Mouse (Mus musculus) heart, embryonic 12.5 days (tissue): ENCODE data around the gene Kctd13. TPM values are rescaled to one million over a fixed set of nuclear protein-coding genes. Genes with fewer than 3 reads are reported as not detected.
"Not testable (repeated sequence)": the region's sequence is repeated elsewhere in the genome, so short reads cannot be mapped to it uniquely, and the experiment has no call there.

Experiments
- ATAC-seq: fragments of 200-750 bp; cut with Nextera tagmentation; 2 replicates; pipeline ENCODE4 v1.8.0; 2017; ENCODE audit warnings: moderate TSS enrichment, moderate library complexity; ENCODE audit not compliant: insufficient number of reproducible peaks, low FRiP score
- H3K27ac ChIP-seq: fragments of 300-500 bp; sonication (generic); 2 replicates; pipeline ENCODE4 v1.5.1; 2016; ENCODE audit warnings: mild to moderate bottlenecking, moderate library complexity; ENCODE audit not compliant: poor library complexity, severe bottlenecking
- H3K27me3 ChIP-seq: fragments of 300-500 bp; sonication (generic); replicated peaks from 2 replicates; pipeline ENCODE4 v1.6.1; 2016; ENCODE audit warnings: mild to moderate bottlenecking, moderate library complexity
- H3K36me3 ChIP-seq: fragments of 300-500 bp; sonication (generic); 2 replicates; pipeline ENCODE4 v1.6.1; 2016; ENCODE audit warnings: mild to moderate bottlenecking, moderate library complexity
- H3K4me1 ChIP-seq: fragments of 300-500 bp; sonication (generic); replicated peaks from 2 replicates; pipeline ENCODE4 v1.6.1; 2016; ENCODE audit warnings: mild to moderate bottlenecking
- H3K4me2 ChIP-seq: fragments of 300-500 bp; sonication (generic); 2 replicates; pipeline ENCODE4 v1.6.1; 2016; ENCODE audit warnings: mild to moderate bottlenecking, moderate library complexity
- H3K4me3 ChIP-seq: fragments of 300-500 bp; sonication (generic); 2 replicates; pipeline ENCODE4 v1.5.1; 2016; ENCODE audit warnings: mild to moderate bottlenecking
- H3K9ac ChIP-seq: fragments of 300-500 bp; sonication (generic); 2 replicates; pipeline ENCODE4 v1.6.1; 2016; ENCODE audit warnings: mild to moderate bottlenecking, moderate library complexity
- H3K9me3 ChIP-seq: fragments of 300-500 bp; sonication (generic); replicated peaks from 2 replicates; pipeline ENCODE4 v1.6.1; 2016; ENCODE audit warnings: mild to moderate bottlenecking, moderate library complexity
- WGBS: fragments of 180-500 bp; shearing (Covaris S2); methylation state at CpG from one replicate; pipeline ENCODE4 v1.1.7; 2016; 5-methylcytosine and 5-hydroxymethylcytosine counted together
- polyA plus RNA-seq: library from polyadenylated mRNA; unstranded; fragments of >200 nt; fragmentation: Nextera tagmentation; extraction: Ambion mirVana; gene quantifications from 2 replicates; pipeline ENCODE4 v1.2.1, GENCODE M21; 2016

Gene Kctd13
- polyA plus RNA-seq, 1 experiment from 2014 or later, result 16.1 TPM

DNA sequence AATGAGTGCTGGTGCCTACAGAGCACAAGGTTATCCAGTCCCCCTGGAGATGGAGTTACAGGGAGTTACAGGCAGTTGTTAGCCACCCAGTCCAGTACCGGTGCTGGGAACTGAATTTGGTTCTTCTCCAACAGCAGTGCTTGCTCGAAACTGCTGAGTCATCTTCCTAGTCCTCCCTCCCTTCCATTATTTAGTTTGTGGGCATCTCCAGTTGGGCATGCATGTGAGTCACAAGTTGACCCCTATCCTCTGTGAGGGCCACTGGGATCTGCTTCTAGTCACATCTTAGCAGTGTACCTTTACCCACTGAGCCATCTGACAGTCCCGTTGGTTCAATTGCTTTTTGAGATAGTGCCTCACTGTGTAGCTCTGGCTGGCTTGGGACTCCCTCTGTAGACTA is 23.1 kb upstream of the Kctd13 start:
- no peak overlapping the region for H3K4me3 ChIP-seq
- no peak overlapping the region for H3K4me2 ChIP-seq
- 62% methylated on average over 3 of the region's 3 CpGs for WGBS
- H3K4me1 ChIP-seq, result no peaks in the 10 kb centered on the region
- H3K27me3 ChIP-seq, result no peaks in the 10 kb centered on the region
- no peak for ATAC-seq
- H3K27ac ChIP-seq, result no peak overlapping the region
- H3K36me3 ChIP-seq, result no peaks in the 10 kb centered on the region
- no peaks in the 10 kb centered on the region for H3K9me3 ChIP-seq
- H3K9ac ChIP-seq, result no peak overlapping the region

DNA sequence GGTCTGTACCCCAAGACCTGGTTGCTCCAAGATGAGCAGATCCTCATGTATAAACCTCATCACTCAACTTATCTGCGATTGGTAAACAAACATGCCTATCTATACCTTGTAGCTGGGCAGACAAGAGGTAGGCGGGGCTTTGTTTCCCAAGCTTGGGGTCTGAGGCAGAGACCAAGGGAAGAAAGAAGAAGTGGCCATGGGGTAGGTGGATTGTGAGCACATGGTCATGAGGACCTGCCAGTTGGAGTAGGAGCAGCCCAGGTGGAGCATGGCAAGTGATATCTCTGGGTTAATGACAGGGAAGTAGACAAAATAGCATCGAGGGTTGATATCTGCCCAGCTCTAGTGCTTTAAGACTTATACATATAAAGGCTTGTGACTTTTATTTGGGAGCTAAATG is 13.8 kb upstream of the Kctd13 start:
- 78% methylated on average over 3 of the region's 3 CpGs for WGBS
- no peaks in the 10 kb centered on the region for H3K36me3 ChIP-seq
- H3K9ac ChIP-seq, result no peak overlapping the region
- H3K4me1 ChIP-seq, result no peaks in the 10 kb centered on the region
- H3K27ac ChIP-seq, result no peak overlapping the region
- no peaks in the 10 kb centered on the region for H3K9me3 ChIP-seq
- no peaks in the 10 kb centered on the region for H3K27me3 ChIP-seq
- no peak overlapping the region for H3K4me2 ChIP-seq
- ATAC-seq, result no peak
- H3K4me3 ChIP-seq, result no peak overlapping the region

- not testable (repeated sequence) for H3K4me1 ChIP-seq, H3K4me3 ChIP-seq, H3K36me3 ChIP-seq, H3K27me3 ChIP-seq, H3K27ac ChIP-seq, ATAC-seq, H3K4me2 ChIP-seq, H3K9me3 ChIP-seq, H3K9ac ChIP-seq
- WGBS, result 45% methylated on average over 4 of the region's 4 CpGs
Observed at GRCm38 (mm10) chr7:126918356-126918755, 10.3 kb upstream of the Kctd13 start.

DNA sequence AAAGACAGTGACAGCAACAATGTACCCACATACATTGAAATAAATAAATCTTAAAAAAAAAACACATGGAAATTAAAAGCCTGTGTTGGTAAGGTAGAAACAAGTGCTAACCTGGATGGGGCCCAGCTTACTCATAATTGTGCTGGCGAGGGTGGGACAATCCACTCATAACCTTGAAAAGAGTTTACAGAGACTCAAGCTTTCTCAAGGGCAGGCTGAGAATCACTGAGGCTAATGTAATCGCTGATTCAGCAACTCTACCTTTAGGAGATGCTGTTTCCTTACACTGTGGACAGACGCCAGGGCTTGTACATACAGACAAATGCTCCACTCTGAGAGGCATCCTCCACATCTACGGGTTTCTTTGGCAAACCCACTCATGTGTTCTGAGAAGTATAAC is 8.7 kb upstream of the Kctd13 start:
- H3K9ac ChIP-seq, result no peak overlapping the region
- no peak overlapping the region for H3K27ac ChIP-seq
- no peaks in the 10 kb centered on the region for H3K9me3 ChIP-seq
- 80% methylated on average over 4 of the region's 4 CpGs for WGBS
- no peak for ATAC-seq
- H3K4me1 ChIP-seq, result no peaks in the 10 kb centered on the region
- no peaks in the 10 kb centered on the region for H3K36me3 ChIP-seq
- H3K4me2 ChIP-seq, result no peak overlapping the region
- H3K27me3 ChIP-seq, result no peaks in the 10 kb centered on the region
- H3K4me3 ChIP-seq, result no peak overlapping the region

DNA sequence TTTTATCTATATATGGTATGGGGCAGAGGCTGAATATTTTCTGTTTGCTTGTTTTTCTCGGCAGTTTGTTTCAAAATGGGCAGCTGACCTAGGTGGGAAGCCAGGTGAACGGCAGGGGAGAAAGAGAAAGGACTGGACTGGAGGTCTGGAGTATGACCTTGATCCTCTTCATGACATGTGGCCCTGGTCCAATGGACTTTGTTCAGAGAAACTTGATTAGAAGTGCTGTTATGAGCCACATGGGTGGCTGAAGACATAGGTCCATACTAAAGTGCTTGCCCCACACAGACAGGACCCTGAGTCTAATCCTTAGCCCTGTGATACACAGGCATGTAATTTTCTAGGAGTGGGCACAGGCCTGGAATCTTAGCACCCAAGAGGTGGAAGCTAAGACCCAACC is 7.1 kb upstream of the Kctd13 start:
- Histone ChIP-seq H3K4me2 (no peak overlapping the region), H3K27ac (no peak overlapping the region), H3K27me3 (no peaks in the 10 kb centered on the region), H3K4me1 (0 out of 2 replicates have a peak, but pooled peaks cover 3% of the 10 kb centered on the region), H3K9ac (no peak overlapping the region), H3K9me3 (no peaks in the 10 kb centered on the region), H3K36me3 (no peaks in the 10 kb centered on the region), H3K4me3 (no peak overlapping the region)
- ATAC-seq, result no peak
- 75% methylated on average over 2 of the region's 2 CpGs for WGBS

- Histone ChIP-seq H3K4me3 (no peak within 1 kb of the TSS), H3K4me1 (0 out of 2 replicates have a peak, but pooled peaks cover 3% of the 10 kb centered on the region), H3K9ac (0 out of 2 replicates have a peak within 1 kb of the TSS, but pooled peaks have one; percentile 13), H3K9me3 (no peaks in the 10 kb centered on the region), H3K4me2 (no peak within 1 kb of the TSS), H3K27me3 (no peaks in the 10 kb centered on the region), H3K27ac (no peak within 1 kb of the TSS; the same call in 1 of the 2 replicates), H3K36me3 (no peaks in the 10 kb centered on the region)
- WGBS, result 64% methylated on average over 5 of the region's 5 CpGs
- no peak for ATAC-seq
Observed at GRCm38 (mm10) chr7:126922624-126923060, 6.0 kb upstream of the Kctd13 start, which contains the start of gene Tmem219. Gene Tmem219, minus strand, starts transcription at chr7:126922917.

- no peaks in the 10 kb centered on the region for H3K27me3 ChIP-seq
- peak; percentile 25; the same call in 1 of the 2 replicates for ATAC-seq
- H3K27ac ChIP-seq, result peak overlapping the region; percentile 23; the same call in 1 of the 2 replicates
- H3K4me3 ChIP-seq, result no peak overlapping the region
- H3K4me2 ChIP-seq, result no peak overlapping the region
- 0 out of 2 replicates have a peak, but pooled peaks cover 3% of the 10 kb centered on the region for H3K4me1 ChIP-seq
- no peak overlapping the region for H3K9ac ChIP-seq
- no peaks in the 10 kb centered on the region for H3K9me3 ChIP-seq
- H3K36me3 ChIP-seq, result no peaks in the 10 kb centered on the region
- 60% methylated on average over 5 of the region's 5 CpGs for WGBS
Observed at GRCm38 (mm10) chr7:126923999-126924398, 4.7 kb upstream of the Kctd13 start.

DNA sequence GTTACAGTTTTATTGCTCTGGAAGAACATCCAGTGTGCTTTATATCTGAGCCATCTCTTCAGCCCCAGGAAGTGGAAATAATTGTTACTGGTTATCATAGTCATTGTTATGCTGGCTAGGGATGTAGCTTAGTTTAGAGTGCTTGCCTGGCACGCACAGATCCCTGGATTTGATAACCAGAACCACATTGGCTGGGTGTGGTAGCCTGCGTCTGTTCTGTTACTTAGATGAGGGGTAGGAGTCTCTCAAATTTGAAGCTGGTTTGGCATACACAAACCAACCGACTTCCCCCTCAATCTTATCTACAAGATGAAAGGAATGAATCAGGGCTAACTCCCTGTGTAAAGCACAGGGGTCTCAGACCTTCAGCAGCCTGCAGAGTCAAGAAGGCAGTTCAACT is 2.4 kb upstream of the Kctd13 start:
- Histone ChIP-seq H3K9me3 (no peaks in the 10 kb centered on the region), H3K9ac (no peak overlapping the region), H3K4me1 (peaks cover 13% of the 10 kb centered on the region), H3K27ac (no peak overlapping the region), H3K4me2 (no peak overlapping the region), H3K27me3 (no peaks in the 10 kb centered on the region), H3K36me3 (peaks cover 8% of the 10 kb centered on the region; the same call in 1 of the 2 replicates), H3K4me3 (no peak overlapping the region)
- 20% methylated on average over 3 of the region's 3 CpGs for WGBS
- no peak for ATAC-seq

GRCm38 (mm10) chr7:126929046-126929445 is 367 bp downstream of the Kctd13 start:
- peak overlapping the region; percentile 93 for H3K4me2 ChIP-seq
- H3K27ac ChIP-seq, result peak overlapping the region; percentile 79
- peak overlapping the region; percentile 94 for H3K9ac ChIP-seq
- peak; percentile 64 for ATAC-seq
- no peaks in the 10 kb centered on the region for H3K27me3 ChIP-seq
- H3K4me1 ChIP-seq, result peaks cover 13% of the 10 kb centered on the region
- H3K36me3 ChIP-seq, result peaks cover 17% of the 10 kb centered on the region; the same call in 1 of the 2 replicates
- H3K9me3 ChIP-seq, result no peaks in the 10 kb centered on the region
- WGBS, result under 1% methylated on average over 27 of the region's 27 CpGs
- peak overlapping the region; percentile 91 for H3K4me3 ChIP-seq

DNA sequence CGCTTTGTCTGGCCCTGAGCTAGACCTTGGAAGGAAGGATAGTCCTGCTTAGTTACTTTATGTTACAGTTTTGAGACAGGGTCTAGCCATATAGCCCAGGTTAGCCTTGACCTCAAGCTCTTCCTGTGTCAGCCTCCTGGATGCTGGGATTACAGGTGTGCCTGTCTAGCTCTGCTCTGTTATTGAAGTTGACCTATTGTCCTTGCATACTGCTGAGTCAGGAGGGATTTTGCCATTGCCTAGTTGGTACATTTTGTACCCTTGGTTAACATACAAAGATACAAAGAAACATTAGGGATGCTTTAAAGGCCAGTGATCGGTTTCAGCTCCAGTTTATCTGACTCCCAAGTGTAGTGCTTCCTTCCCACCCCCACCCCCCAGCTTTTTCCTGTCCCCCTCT is 4.0 kb downstream of the Kctd13 start:
- H3K27me3 ChIP-seq, result no peaks in the 10 kb centered on the region
- ATAC-seq, result no peak
- no peak overlapping the region for H3K9ac ChIP-seq
- H3K27ac ChIP-seq, result no peak overlapping the region
- WGBS, result 70% methylated on average over 2 of the region's 2 CpGs
- no peaks in the 10 kb centered on the region for H3K9me3 ChIP-seq
- no peak overlapping the region for H3K4me3 ChIP-seq
- no peak overlapping the region for H3K4me2 ChIP-seq
- peaks cover 11% of the 10 kb centered on the region for H3K4me1 ChIP-seq
- peaks cover 33% of the 10 kb centered on the region for H3K36me3 ChIP-seq

GRCm38 (mm10) chr7:126941171-126941570 is 12.5 kb downstream of the Kctd13 start:
- H3K4me3 ChIP-seq, result no peak overlapping the region
- H3K27ac ChIP-seq, result no peak overlapping the region
- ATAC-seq, result no peak
- 0 out of 2 replicates have a peak, but pooled peaks cover 4% of the 10 kb centered on the region for H3K4me1 ChIP-seq
- peaks cover 48% of the 10 kb centered on the region for H3K36me3 ChIP-seq
- no peak overlapping the region for H3K9ac ChIP-seq
- H3K4me2 ChIP-seq, result no peak overlapping the region
- H3K27me3 ChIP-seq, result no peaks in the 10 kb centered on the region
- 48% methylated on average over 6 of the region's 6 CpGs for WGBS
- no peaks in the 10 kb centered on the region for H3K9me3 ChIP-seq

DNA sequence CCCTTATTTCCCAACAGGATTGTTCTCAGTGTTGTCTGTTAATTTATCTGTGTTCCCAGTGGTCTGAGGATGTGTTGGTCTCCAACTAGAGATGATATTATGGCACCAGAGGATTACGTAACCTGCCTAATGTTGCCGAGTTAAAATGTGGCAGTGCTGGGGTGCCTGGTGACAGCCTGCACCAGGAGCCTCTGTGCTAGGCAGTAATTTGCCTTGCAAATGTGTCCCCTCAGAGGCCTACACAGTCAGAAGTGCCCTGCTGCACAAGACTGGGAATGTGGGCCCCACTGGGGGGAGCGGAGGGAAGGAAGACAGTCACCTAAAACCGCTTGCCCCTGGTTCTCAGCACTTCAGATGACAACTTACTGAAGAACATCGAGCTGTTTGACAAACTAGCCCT is 13.1 kb downstream of the Kctd13 start:
- 75% methylated on average over 5 of the region's 5 CpGs for WGBS
- no peak overlapping the region for H3K9ac ChIP-seq
- ATAC-seq, result no peak

More for the DNA sequence above, 13.1 kb downstream of the Kctd13 start:
- H3K4me2 ChIP-seq, result no peak overlapping the region
- no peaks in the 10 kb centered on the region for H3K9me3 ChIP-seq
- no peak overlapping the region for H3K4me3 ChIP-seq
- 0 out of 2 replicates have a peak, but pooled peaks cover 4% of the 10 kb centered on the region for H3K4me1 ChIP-seq
- H3K36me3 ChIP-seq, result peaks cover 42% of the 10 kb centered on the region
- H3K27ac ChIP-seq, result no peak overlapping the region
- no peaks in the 10 kb centered on the region for H3K27me3 ChIP-seq
